Mouse (Mus musculus) erythroblast, embryonic 14.5 days (primary cell): Measurements from ENCODE around the gene Epb41l2.

ENCODE experiments used
- GATA1 ChIP-seq: IDR thresholded peaks from 2 replicates; pipeline ENCODE4 v1.6.1; 2012; ENCODE audit warnings: low read length, inconsistent platforms, mixed read lengths
- TAL1 ChIP-seq: IDR thresholded peaks from 3 replicates; pipeline ENCODE4 v1.6.1; 2012; ENCODE audit warnings: low read length, inconsistent platforms, mixed read lengths

DNA sequence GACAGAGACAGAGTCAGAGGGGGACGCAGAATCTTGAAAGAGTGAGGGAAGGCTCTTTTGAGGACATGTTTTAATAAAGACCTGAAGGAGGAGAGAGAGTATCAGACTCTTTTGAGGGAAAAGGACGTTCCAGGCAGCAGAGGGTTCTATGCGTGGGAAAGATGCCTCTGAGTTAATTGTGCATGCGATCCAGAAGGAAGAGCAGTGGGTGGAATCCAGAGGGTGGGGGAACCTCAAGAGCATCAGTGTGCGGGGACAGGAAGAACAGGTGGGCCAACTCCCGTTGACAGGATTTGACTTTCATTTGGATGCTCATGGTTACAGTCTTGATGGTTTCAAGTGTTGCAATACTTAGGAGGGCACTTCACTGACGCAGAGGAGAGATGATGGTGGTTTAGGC, 29.5 kb upstream of the Epb41l2 start:
- no peak for TF ChIP-seq GATA1
- no peak for TF ChIP-seq TAL1
